Mouse (Mus musculus): ENCODE measurements around the gene Art4. TPM values are rescaled to one million over a fixed set of nuclear protein-coding genes. Genes with fewer than 3 reads are reported as not detected.

The Art4 gene
- total RNA-seq, 2 experiments from 2014 or later, result 3.6 to 6.0 TPM

Small RNAs within 50 kb of the gene (microRNA-seq; reads per million reads assigned to microRNA genes)
- not detected for gene Gm44364

Other genes with a start within 250 kb of the Art4 start
- gene Plbd1, start 195.8 kb downstream of the Art4 start, total RNA-seq (2021), result 10 to 100 TPM; 30.8 to 37.9 TPM
- gene Gucy2c, start 76.0 kb downstream of the Art4 start, total RNA-seq (2021), result not detected
- 10 to 100 TPM; 11.3 to 12.3 TPM for gene Hist4h4, start 53.3 kb downstream of the Art4 start, total RNA-seq (2021)
- gene H2afj, start 49.5 kb downstream of the Art4 start, total RNA-seq (2021), result 100 to 1,000 TPM; 173 to 208 TPM
- gene BC049715, start 30.1 kb downstream of the Art4 start, total RNA-seq (2021), result 1 to 10 TPM in 1 of 2 experiments, under 1 TPM in 1; 0.43 to 1.2 TPM
- 10 to 100 TPM; 77.0 to 78.2 TPM for gene Wbp11, start 29.5 kb downstream of the Art4 start, total RNA-seq (2021)
- under 1 TPM in 1 of 2 experiments, not detected in 1; 0.20 TPM for gene Smco3, start 22.3 kb downstream of the Art4 start, total RNA-seq (2021)
- gene Mgp, start 18.1 kb upstream of the Art4 start, total RNA-seq (2021), result 100 to 1,000 TPM; 136 to 192 TPM
- gene Erp27, start 64.4 kb upstream of the Art4 start, total RNA-seq (2021), result under 1 TPM in 1 of 2 experiments, not detected in 1; 0.26 TPM
- gene Pde6h, start 66.1 kb upstream of the Art4 start, total RNA-seq (2021), result not detected
- gene Arhgdib, start 84.2 kb upstream of the Art4 start, total RNA-seq (2021), result 10 to 100 TPM; 20.4 to 24.2 TPM